Mouse (Mus musculus): Measurements from ENCODE around the gene Iqcf6. TPM values are rescaled to one million over a fixed set of nuclear protein-coding genes. Genes with fewer than 3 reads are reported as not detected.

The Iqcf6 gene
- polyA plus RNA-seq, 1 experiment from 2014 or later, result not detected

Other genes starting within 250 kb of the Iqcf6 start
- 1,079 and 1,109 TPM in 2 replicates for gene Rpl29, start 197.1 kb upstream of the Iqcf6 start, polyA plus RNA-seq (2014; fragmentation: Nextera tagmentation; extraction: Ambion mirVana)
- 37.9 and 45.1 TPM in 2 replicates for gene Acy1, start 188.3 kb upstream of the Iqcf6 start, polyA plus RNA-seq (2014; fragmentation: Nextera tagmentation; extraction: Ambion mirVana)
- gene Abhd14b, start 179.1 kb upstream of the Iqcf6 start, polyA plus RNA-seq (2014; fragmentation: Nextera tagmentation; extraction: Ambion mirVana), result 21.5 and 30.3 TPM in 2 replicates
- gene Abhd14a, start 178.9 kb upstream of the Iqcf6 start, polyA plus RNA-seq (2014; fragmentation: Nextera tagmentation; extraction: Ambion mirVana), result 60.9 and 66.1 TPM in 2 replicates
- gene Pcbp4, start 173.3 kb upstream of the Iqcf6 start, polyA plus RNA-seq (2014; fragmentation: Nextera tagmentation; extraction: Ambion mirVana), result 90.2 and 101 TPM in 2 replicates
- gene Gpr62, start 160.6 kb upstream of the Iqcf6 start, polyA plus RNA-seq (2014; fragmentation: Nextera tagmentation; extraction: Ambion mirVana), result 0.36 and 0.60 TPM in 2 replicates
- 35.0 and 43.5 TPM in 2 replicates for gene Rrp9, start 150.6 kb upstream of the Iqcf6 start, polyA plus RNA-seq (2014; fragmentation: Nextera tagmentation; extraction: Ambion mirVana)
- 5.5 and 6.2 TPM in 2 replicates for gene Parp3, start 149.6 kb upstream of the Iqcf6 start, polyA plus RNA-seq (2014; fragmentation: Nextera tagmentation; extraction: Ambion mirVana)
- gene Iqcf1, start 126.6 kb upstream of the Iqcf6 start, polyA plus RNA-seq (2014; fragmentation: Nextera tagmentation; extraction: Ambion mirVana), result not detected in 2 replicates
- gene Iqcf5, start 112.0 kb upstream of the Iqcf6 start, polyA plus RNA-seq (2014; fragmentation: Nextera tagmentation; extraction: Ambion mirVana), result not detected in 2 replicates
- not detected in 2 replicates for gene Iqcf3, start 65.0 kb upstream of the Iqcf6 start, polyA plus RNA-seq (2014; fragmentation: Nextera tagmentation; extraction: Ambion mirVana)
- gene Iqcf4, start 55.6 kb upstream of the Iqcf6 start, polyA plus RNA-seq (2014; fragmentation: Nextera tagmentation; extraction: Ambion mirVana), result not detected in 2 replicates
- 0.08 and 0.16 TPM in 2 replicates for gene Grm2, start 29.5 kb downstream of the Iqcf6 start, polyA plus RNA-seq (2014; fragmentation: Nextera tagmentation; extraction: Ambion mirVana)
- 59.0 and 68.2 TPM in 2 replicates for gene Tex264, start 59.3 kb downstream of the Iqcf6 start, polyA plus RNA-seq (2014; fragmentation: Nextera tagmentation; extraction: Ambion mirVana)
- 3.2 and 4.3 TPM in 2 replicates for gene Rad54l2, start 162.6 kb downstream of the Iqcf6 start, polyA plus RNA-seq (2014; fragmentation: Nextera tagmentation; extraction: Ambion mirVana)
- gene Dcaf1, start 195.3 kb downstream of the Iqcf6 start, polyA plus RNA-seq (2014; fragmentation: Nextera tagmentation; extraction: Ambion mirVana), result 15.8 and 17.7 TPM in 2 replicates

Measured in embryonic facial prominence, embryonic 14.5 days (tissue).